Mouse (Mus musculus): ENCODE measurements around the gene Ndufs8. TPM values are rescaled to one million over a fixed set of nuclear protein-coding genes. Genes with fewer than 3 reads are reported as not detected.

Ndufs8 gene
- total RNA-seq, 2 experiments from 2014 or later = 358 to 371 TPM

- DNase-seq = peak; percentile 84 to 87
- intact Hi-C loops (cut with DNase I) = no loop called here
These were observed 5.5 kb downstream of the Ndufs8 start, which contains the start of gene Tcirg1 for GRCm38 (mm10) chr19:3906795-3907786. TSS of gene Tcirg1 (minus strand) at chr19:3907133.

- intact Hi-C loops (cut with DNase I) = no loop called here
These were observed 6.2 kb downstream of the Ndufs8 start for GRCm38 (mm10) chr19:3906326-3906725.

GRCm38 (mm10) chr19:3905261-3905969 lies 7.2 kb downstream of the Ndufs8 start:
- intact Hi-C loops (cut with DNase I) = no loop called here

More at GRCm38 (mm10) chr19:3906326-3906725, 6.2 kb downstream of the Ndufs8 start:
- no peak for DNase-seq

GRCm38 (mm10) chr19:3904363-3904675 lies 8.3 kb downstream of the Ndufs8 start:
- intact Hi-C loops (cut with DNase I) = no loop called here
- DNase-seq = no peak

More at GRCm38 (mm10) chr19:3905261-3905969, 7.2 kb downstream of the Ndufs8 start:
- DNase-seq = peak; percentile 54 to 61

- DNase-seq = no peak
- intact Hi-C loops (cut with DNase I) = no loop called here
These were observed 8.8 kb downstream of the Ndufs8 start for GRCm38 (mm10) chr19:3903648-3904362.

- intact Hi-C loops (cut with DNase I) = no loop called here
- no peak for DNase-seq
These were observed 9.6 kb downstream of the Ndufs8 start for GRCm38 (mm10) chr19:3902966-3903365.

GRCm38 (mm10) chr19:3899618-3900017 lies 13.0 kb downstream of the Ndufs8 start:
- DNase-seq = no peak
- intact Hi-C loops (cut with DNase I) = no loop called here

- no peak for DNase-seq
- intact Hi-C loops (cut with DNase I) = no loop called here
These were observed 13.6 kb downstream of the Ndufs8 start for GRCm38 (mm10) chr19:3898952-3899351.

- no peak for DNase-seq
- intact Hi-C loops (cut with DNase I) = no loop called here
These were observed 15.0 kb downstream of the Ndufs8 start for GRCm38 (mm10) chr19:3897557-3897956.

- DNase-seq = no peak
- intact Hi-C loops (cut with DNase I) = no loop called here
These were observed 16.4 kb downstream of the Ndufs8 start for GRCm38 (mm10) chr19:3896208-3896607.

- intact Hi-C loops (cut with DNase I) = no loop called here
- no peak for DNase-seq
These were observed 17.4 kb downstream of the Ndufs8 start for GRCm38 (mm10) chr19:3895171-3895631.

GRCm38 (mm10) chr19:3894294-3894693 lies 18.3 kb downstream of the Ndufs8 start:
- intact Hi-C loops (cut with DNase I) = loop anchor here (5.0 kb wide), 1 partner anchor 88 kb away; no protein-coding TSS in a partner anchor
- DNase-seq = no peak

GRCm38 (mm10) chr19:3893545-3894116 lies 18.9 kb downstream of the Ndufs8 start:
- DNase-seq = no peak
- intact Hi-C loops (cut with DNase I) = loop anchor here (5.0 kb wide), 1 partner anchor 89 kb away; no protein-coding TSS in a partner anchor

- DNase-seq = no peak
- intact Hi-C loops (cut with DNase I) = loop anchor here (5.0 kb wide), 1 partner anchor 92 kb away; no protein-coding TSS in a partner anchor
These were observed 22.4 kb downstream of the Ndufs8 start for GRCm38 (mm10) chr19:3890181-3890580.

- intact Hi-C loops (cut with DNase I) = no loop called here
- DNase-seq = no peak
These were observed 23.5 kb downstream of the Ndufs8 start for GRCm38 (mm10) chr19:3889096-3889495.

GRCm38 (mm10) chr19:3884325-3884990 lies 28.1 kb downstream of the Ndufs8 start:
- intact Hi-C loops (cut with DNase I) = no loop called here
- no peak for DNase-seq

GRCm38 (mm10) chr19:3882214-3882613 lies 30.4 kb downstream of the Ndufs8 start:
- intact Hi-C loops (cut with DNase I) = no loop called here
- DNase-seq = no peak

GRCm38 (mm10) chr19:3880054-3880848 lies 32.3 kb downstream of the Ndufs8 start:
- intact Hi-C loops (cut with DNase I) = no loop called here
- no peak for DNase-seq

- DNase-seq = no peak
- intact Hi-C loops (cut with DNase I) = no loop called here
These were observed 37.5 kb downstream of the Ndufs8 start for GRCm38 (mm10) chr19:3875045-3875444.

Data from heart, postnatal 10 days (tissue).